Mouse (Mus musculus) forebrain, postnatal 0 days (tissue): ENCODE measurements at regions not wholly inside any gene's neighbourhood (a gene's known extent, or its start where the extent isn't known, plus 50 kb on each side); places are given as distances from the start of the nearest gene placed in this dataset.

Experiments
- ATAC-seq: fragments of 200-750 bp; cut with Nextera tagmentation; 2 replicates; pipeline ENCODE4 v1.8.0; 2017; ENCODE audit warnings: mild to moderate bottlenecking, moderate library complexity
- DNase-seq: peaks from one replicate; pipeline ENCODE4 v3.0.0-alpha.2; 2015
- H3K27ac ChIP-seq: fragments of 300-500 bp; sonication (generic); 2 replicates; pipeline ENCODE4 v1.5.1; 2014; ENCODE audit warnings: low read depth, mild to moderate bottlenecking, antibody characterized with exemption, low read length, moderate library complexity, mixed read lengths
- H3K27me3 ChIP-seq: fragments of 300-500 bp; sonication (generic); 2 replicates; pipeline ENCODE4 v1.6.1; 2014; ENCODE audit warnings: mild to moderate bottlenecking, low read length, mixed read lengths; ENCODE audit not compliant: insufficient read depth
- H3K36me3 ChIP-seq: fragments of 300-500 bp; sonication (generic); 2 replicates; pipeline ENCODE4 v1.6.1; 2014; ENCODE audit warnings: mild to moderate bottlenecking, moderate library complexity; ENCODE audit not compliant: insufficient read depth
- H3K4me1 ChIP-seq: fragments of 300-500 bp; sonication (generic); 2 replicates; pipeline ENCODE4 v1.6.1; 2014; ENCODE audit warnings: antibody characterized with exemption; ENCODE audit not compliant: insufficient read depth
- H3K4me2 ChIP-seq: fragments of 300-500 bp; sonication (generic); 2 replicates; pipeline ENCODE4 v1.6.1; 2014; ENCODE audit warnings: low read depth, mild to moderate bottlenecking, moderate library complexity
- H3K4me3 ChIP-seq: fragments of 300-500 bp; sonication (generic); 2 replicates; pipeline ENCODE4 v1.5.1; 2014; ENCODE audit warnings: low read depth, low read length, mixed read lengths
- H3K9ac ChIP-seq: fragments of 300-500 bp; sonication (generic); 2 replicates; pipeline ENCODE4 v1.6.1; 2014; ENCODE audit warnings: mild to moderate bottlenecking
- H3K9me3 ChIP-seq: fragments of 300-500 bp; sonication (generic); 2 replicates; pipeline ENCODE4 v1.6.1; 2016; ENCODE audit warnings: low read length
- CTCF ChIP-seq: sonication (generic); IDR thresholded peaks from 2 replicates; pipeline ENCODE4 v1.5.1; 2016; ENCODE audit warnings: antibody characterized with exemption, control low read depth, low read depth
- WGBS: fragments of 180-500 bp; shearing (Covaris S2); extraction: QIAGEN DNeasy Blood & Tissue Kit; methylation state at CpG from one replicate; pipeline ENCODE4 v1.1.7; 2014; 5-methylcytosine and 5-hydroxymethylcytosine counted together

GRCm38 (mm10) chr15:27414819-27415218 lies 51.7 kb upstream of the Ank start:
- Histone ChIP-seq H3K4me1 (no peaks in the 10 kb centered on the region), H3K36me3 (no peaks in the 10 kb centered on the region), H3K4me2 (no peak overlapping the region), H3K27me3 (no peaks in the 10 kb centered on the region), H3K9ac (no peak overlapping the region), H3K9me3 (no peaks in the 10 kb centered on the region), H3K27ac (no peak overlapping the region), H3K4me3 (no peak overlapping the region)
- 57% methylated on average over 7 of the region's 7 CpGs for WGBS
- ATAC-seq = no peak
- DNase-seq = no peak
- TF ChIP-seq CTCF = no peak
